Mouse (Mus musculus): ENCODE measurements around the gene Neurl2. TPM values are rescaled to one million over a fixed set of nuclear protein-coding genes. Genes with fewer than 3 reads are reported as not detected.
"Not testable (repeated sequence)": the region's sequence is repeated elsewhere in the genome, so short reads cannot be mapped to it uniquely, and the experiment has no call there.

The Neurl2 gene
- polyA plus RNA-seq, 1 experiment from 2014 or later = 5.4 TPM

DNA sequence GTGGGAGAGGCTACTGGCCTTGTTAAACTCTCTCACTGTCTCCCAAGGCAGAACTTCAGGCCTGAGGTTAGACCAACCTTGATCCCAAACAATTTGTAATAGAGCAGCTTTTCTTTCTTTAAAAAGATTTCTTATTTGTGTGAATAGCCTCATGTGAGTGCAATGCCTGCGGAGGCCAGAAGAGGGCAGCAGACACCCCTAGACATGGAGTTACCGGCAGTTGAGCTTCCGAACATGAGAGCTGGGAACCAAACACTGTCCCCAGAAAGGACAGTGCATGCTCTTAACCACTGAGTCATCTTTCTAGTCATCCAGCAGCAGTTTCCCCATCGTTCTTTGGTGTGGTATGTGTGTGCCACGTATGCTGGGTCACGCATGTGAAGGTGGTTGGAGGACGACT, 34.3 kb upstream of the Neurl2 start:
- H3K4me3 ChIP-seq = no peak overlapping the region
- H3K4me1 ChIP-seq (replicated peaks) = no peaks in the 10 kb centered on the region
- no peaks in the 10 kb centered on the region for H3K27me3 ChIP-seq
- H3K9ac ChIP-seq = no peak overlapping the region
- no peak overlapping the region for H3K4me2 ChIP-seq
- peak overlapping the region; percentile 46; the same call in 1 of the 2 replicates for H3K27ac ChIP-seq
- ATAC-seq (ENCODE audit: low FRiP score) = no peak
- 95% methylated on average over 7 of the region's 7 CpGs for WGBS
- H3K9me3 ChIP-seq = peaks cover 4% of the 10 kb centered on the region; the same call in 1 of the 2 replicates
- H3K36me3 ChIP-seq = no peaks in the 10 kb centered on the region

GRCm38 (mm10) chr2:164866741-164867551, 33.7 kb upstream of the Neurl2 start:
- no peak overlapping the region for H3K4me2 ChIP-seq
- no peaks in the 10 kb centered on the region for H3K36me3 ChIP-seq
- H3K4me3 ChIP-seq = no peak overlapping the region
- peak overlapping the region; percentile 46; the same call in 1 of the 2 replicates for H3K27ac ChIP-seq
- peaks cover 4% of the 10 kb centered on the region; the same call in 1 of the 2 replicates for H3K9me3 ChIP-seq
- WGBS = 68% methylated on average over 16 of the region's 16 CpGs
- H3K4me1 ChIP-seq (replicated peaks) = peaks cover 1% of the 10 kb centered on the region
- no peaks in the 10 kb centered on the region for H3K27me3 ChIP-seq
- no peak overlapping the region for H3K9ac ChIP-seq
- no peak for ATAC-seq (ENCODE audit: low FRiP score)

DNA sequence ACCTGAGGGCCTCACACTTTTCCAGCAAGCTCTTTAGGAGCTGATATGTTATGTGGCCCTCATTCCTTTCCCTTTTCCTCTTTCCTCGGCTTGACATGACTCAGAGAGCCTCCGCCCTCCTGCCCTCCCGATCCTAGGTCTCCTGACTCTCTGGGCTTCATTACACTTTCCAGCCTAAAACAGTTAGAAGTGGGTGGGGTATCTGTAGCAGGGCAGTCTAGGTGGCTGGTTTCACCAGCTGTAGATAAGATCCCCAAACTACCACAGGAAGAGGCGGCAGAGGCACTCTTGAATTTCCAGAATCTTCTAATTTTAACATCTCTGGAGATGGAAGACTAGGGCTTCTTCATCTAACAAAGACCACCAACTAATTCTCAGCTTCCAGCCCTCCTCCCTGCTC, 31.3 kb upstream of the Neurl2 start:
- no peak overlapping the region for H3K9ac ChIP-seq
- no peaks in the 10 kb centered on the region for H3K36me3 ChIP-seq
- ATAC-seq (ENCODE audit: low FRiP score) = no peak
- H3K4me3 ChIP-seq = no peak overlapping the region
- peaks cover 12% of the 10 kb centered on the region; the same call in 1 of the 2 replicates for H3K27me3 ChIP-seq
- WGBS = 81% methylated on average over 4 of the region's 4 CpGs
- H3K27ac ChIP-seq = no peak overlapping the region
- H3K9me3 ChIP-seq = peaks cover 4% of the 10 kb centered on the region; the same call in 1 of the 2 replicates
- no peak overlapping the region for H3K4me2 ChIP-seq
- H3K4me1 ChIP-seq (replicated peaks) = peaks cover 10% of the 10 kb centered on the region

DNA sequence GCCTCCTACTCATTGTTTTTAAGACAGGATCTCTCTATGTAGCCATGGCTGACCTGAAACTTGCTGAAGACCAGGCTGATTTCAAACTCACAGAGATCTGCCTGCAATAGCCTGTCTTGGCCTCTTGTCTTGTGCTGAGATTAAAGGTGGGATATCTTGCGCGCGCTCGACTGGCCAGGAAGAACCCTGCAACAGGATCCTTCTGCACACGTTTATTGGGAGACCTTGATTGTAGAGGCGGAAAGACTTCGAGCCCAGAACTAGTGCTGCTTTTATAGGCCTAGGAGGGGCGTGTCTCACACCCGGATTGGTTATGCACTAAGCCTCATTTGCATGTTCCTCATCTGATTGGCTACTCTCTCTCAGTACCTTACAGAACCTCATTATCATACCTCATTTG, 30.2 kb upstream of the Neurl2 start:
- WGBS = 91% methylated on average over 9 of the region's 9 CpGs
- not testable (repeated sequence) for H3K9ac ChIP-seq; H3K36me3 ChIP-seq; H3K4me3 ChIP-seq; H3K9me3 ChIP-seq; H3K27ac ChIP-seq; H3K4me2 ChIP-seq; ATAC-seq (ENCODE audit: low FRiP score)
- H3K27me3 ChIP-seq = peaks cover 22% of the 10 kb centered on the region
- peaks cover 10% of the 10 kb centered on the region for H3K4me1 ChIP-seq (replicated peaks)

GRCm38 (mm10) chr2:164862179-164862861, 29.1 kb upstream of the Neurl2 start:
- peak overlapping the region; percentile 60 for H3K27ac ChIP-seq
- no peak overlapping the region for H3K9ac ChIP-seq
- H3K4me3 ChIP-seq = no peak overlapping the region
- H3K4me2 ChIP-seq = no peak overlapping the region
- peaks cover 33% of the 10 kb centered on the region for H3K27me3 ChIP-seq
- no peaks in the 10 kb centered on the region for H3K9me3 ChIP-seq
- peaks cover 20% of the 10 kb centered on the region for H3K4me1 ChIP-seq (replicated peaks)
- no peaks in the 10 kb centered on the region for H3K36me3 ChIP-seq
- ATAC-seq (ENCODE audit: low FRiP score) = 0 out of 2 replicates have a peak, but pooled peaks have one; percentile 40
- WGBS = 48% methylated on average over 9 of the region's 9 CpGs

GRCm38 (mm10) chr2:164861094-164861493, 27.8 kb upstream of the Neurl2 start:
- H3K9ac ChIP-seq = no peak overlapping the region
- no peak for ATAC-seq (ENCODE audit: low FRiP score)
- H3K4me1 ChIP-seq (replicated peaks) = peaks cover 32% of the 10 kb centered on the region
- H3K27ac ChIP-seq = peak overlapping the region; percentile 62; the same call in 1 of the 2 replicates
- peaks cover 45% of the 10 kb centered on the region for H3K27me3 ChIP-seq
- H3K4me3 ChIP-seq = no peak overlapping the region
- no peaks in the 10 kb centered on the region for H3K9me3 ChIP-seq
- H3K36me3 ChIP-seq = no peaks in the 10 kb centered on the region
- H3K4me2 ChIP-seq = no peak overlapping the region
- WGBS = 75% methylated on average over 4 of the region's 4 CpGs

DNA sequence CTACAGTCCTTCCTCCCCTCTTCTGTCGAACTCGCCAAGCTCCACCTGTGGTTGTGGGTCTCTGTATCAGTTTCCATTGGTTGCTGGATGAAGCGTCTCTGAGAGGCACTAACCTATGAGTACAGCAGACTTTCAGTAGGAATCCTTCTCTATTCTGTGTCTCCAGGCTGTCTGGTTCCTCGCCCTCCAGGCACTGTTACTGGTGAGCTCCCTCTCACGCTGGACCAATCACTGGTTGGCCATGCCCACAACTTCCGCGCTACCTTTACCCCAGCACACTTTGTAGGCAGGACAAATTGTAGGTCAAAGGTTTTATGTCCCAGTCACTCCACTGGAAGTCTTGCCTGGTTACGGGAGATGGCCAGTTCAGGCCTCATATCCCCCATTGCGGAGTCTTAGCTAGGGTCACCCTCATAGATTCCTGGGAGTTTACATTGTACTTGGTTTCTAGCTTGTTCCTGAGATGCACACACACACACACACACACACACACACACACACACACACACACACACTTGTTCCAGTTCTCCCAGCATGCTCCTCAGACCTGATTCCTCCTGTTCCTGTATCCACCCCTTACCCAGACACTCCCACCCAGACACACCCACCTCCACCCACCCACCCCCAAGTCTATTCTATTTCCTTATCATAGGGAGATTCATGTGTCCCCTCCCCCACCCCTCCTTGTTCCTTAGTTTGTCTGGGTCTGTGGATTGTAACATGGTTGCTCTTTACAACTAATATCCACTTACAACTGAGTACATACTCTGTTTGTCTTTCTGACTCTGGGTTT, 26.6 kb upstream of the Neurl2 start:
- no peak overlapping the region for H3K9ac ChIP-seq
- no peaks in the 10 kb centered on the region for H3K9me3 ChIP-seq
- H3K36me3 ChIP-seq = no peaks in the 10 kb centered on the region
- H3K27me3 ChIP-seq = peaks cover 55% of the 10 kb centered on the region
- no peak overlapping the region for H3K4me2 ChIP-seq
- H3K27ac ChIP-seq = no peak overlapping the region
- H3K4me3 ChIP-seq = no peak overlapping the region
- peaks cover 32% of the 10 kb centered on the region for H3K4me1 ChIP-seq (replicated peaks)
- no peak for ATAC-seq (ENCODE audit: low FRiP score)
- 67% methylated on average over 9 of the region's 9 CpGs for WGBS

- H3K9ac ChIP-seq = no peak overlapping the region
- H3K4me2 ChIP-seq = no peak overlapping the region
- H3K27me3 ChIP-seq = peaks cover 59% of the 10 kb centered on the region
- H3K9me3 ChIP-seq = no peaks in the 10 kb centered on the region
- no peak overlapping the region for H3K27ac ChIP-seq
- no peak overlapping the region for H3K4me3 ChIP-seq
- H3K4me1 ChIP-seq (replicated peaks) = peaks cover 32% of the 10 kb centered on the region
- no peaks in the 10 kb centered on the region for H3K36me3 ChIP-seq
- no peak for ATAC-seq (ENCODE audit: low FRiP score)
- WGBS = 79% methylated on average over 2 of the region's 2 CpGs
Observed at GRCm38 (mm10) chr2:164859155-164859554, 25.9 kb upstream of the Neurl2 start.

DNA sequence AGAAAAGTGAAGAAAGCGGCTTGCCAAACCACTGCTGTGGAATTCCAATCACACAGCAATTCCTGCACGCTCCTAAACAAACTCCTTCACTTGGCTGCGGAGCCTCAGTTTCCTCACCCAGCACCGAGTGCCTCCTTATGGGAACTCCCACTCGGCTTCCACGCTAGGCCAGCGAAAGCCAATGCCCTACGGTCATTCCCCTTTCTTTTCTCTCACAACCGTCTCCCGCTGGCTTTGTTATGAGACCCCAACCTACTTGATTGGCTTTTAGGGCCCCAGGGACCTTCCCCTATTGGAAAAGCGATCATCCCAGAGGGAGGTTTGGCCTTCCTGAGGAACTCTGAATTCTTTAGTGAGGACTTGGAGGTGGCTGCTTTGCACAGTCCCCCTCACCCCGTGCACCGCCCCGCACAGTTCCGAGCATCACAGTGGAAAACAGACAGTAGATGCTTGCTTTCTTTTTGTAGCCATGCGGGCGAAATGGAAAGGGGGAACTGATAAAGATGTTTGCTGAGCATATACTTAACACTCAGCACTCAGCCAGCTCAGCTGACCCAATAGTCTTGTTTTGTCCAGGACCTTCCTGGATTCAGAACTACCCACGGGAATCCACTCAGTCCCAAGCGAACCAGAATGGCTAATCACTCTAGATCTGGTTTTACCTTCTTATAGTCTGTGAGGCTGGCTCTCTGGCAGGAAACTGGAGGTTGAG, 24.7 kb upstream of the Neurl2 start:
- peaks cover 59% of the 10 kb centered on the region for H3K27me3 ChIP-seq
- H3K4me2 ChIP-seq = peak overlapping the region; percentile 87
- WGBS = 2% methylated on average over 19 of the region's 19 CpGs
- peaks cover 32% of the 10 kb centered on the region for H3K4me1 ChIP-seq (replicated peaks)
- H3K9ac ChIP-seq = peak overlapping the region; percentile 63
- H3K4me3 ChIP-seq = peak overlapping the region; percentile 49
- H3K36me3 ChIP-seq = no peaks in the 10 kb centered on the region
- H3K27ac ChIP-seq = peak overlapping the region; percentile 58; the same call in 1 of the 2 replicates
- peak; percentile 34; the same call in 1 of the 2 replicates for ATAC-seq (ENCODE audit: low FRiP score)
- no peaks in the 10 kb centered on the region for H3K9me3 ChIP-seq

DNA sequence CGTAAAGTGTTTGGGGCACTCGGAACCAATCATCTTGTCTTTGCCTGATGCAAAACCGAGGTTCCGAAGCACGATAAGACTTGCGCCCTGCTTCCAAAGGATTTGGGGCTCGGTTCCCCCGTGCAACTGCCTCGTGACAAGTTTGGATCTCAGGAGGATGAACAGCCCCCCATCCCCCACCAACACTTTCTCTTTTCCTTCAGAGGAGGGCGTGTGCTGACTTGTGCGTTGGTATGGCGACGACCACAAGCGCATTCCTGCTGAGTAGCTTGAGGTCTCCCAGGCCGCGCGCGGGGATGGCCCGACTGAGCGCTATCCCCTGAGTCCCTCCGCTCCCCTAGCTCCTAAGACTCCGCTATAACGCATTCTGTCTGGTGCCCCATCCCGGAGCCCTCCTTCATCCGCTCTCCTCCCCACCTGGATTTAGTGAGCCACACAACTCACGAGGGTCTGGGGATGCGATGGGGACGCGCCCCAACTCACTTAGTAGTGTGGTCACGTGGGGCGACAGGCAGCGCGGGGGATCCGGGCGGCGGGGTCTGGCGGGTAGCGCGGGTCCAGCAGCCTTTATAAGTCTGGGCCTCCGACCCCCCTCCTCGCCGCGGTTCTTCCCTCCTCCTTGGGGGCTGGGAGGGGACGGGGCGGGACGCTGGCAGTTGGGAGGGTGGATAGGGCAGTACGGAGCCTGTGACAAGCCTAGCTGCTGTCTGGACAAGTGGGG, 24.0 kb upstream of the Neurl2 start, which contains the start of gene Pltp:
Pltp (minus strand) TSS at position 611 of the 721 bp plus-strand sequence.
- peak within 1 kb of the TSS; percentile 87 for H3K4me2 ChIP-seq
- WGBS = under 1% methylated on average over 44 of the region's 47 CpGs
- peaks cover 32% of the 10 kb centered on the region for H3K4me1 ChIP-seq (replicated peaks)
- peak; percentile 86 for ATAC-seq (ENCODE audit: low FRiP score)
- peak within 1 kb of the TSS; percentile 49 for H3K4me3 ChIP-seq
- H3K9ac ChIP-seq = peak within 1 kb of the TSS; percentile 63
- peaks cover 59% of the 10 kb centered on the region for H3K27me3 ChIP-seq
- no peaks in the 10 kb centered on the region for H3K36me3 ChIP-seq
- H3K27ac ChIP-seq = peak within 1 kb of the TSS; percentile 58
- H3K9me3 ChIP-seq = no peaks in the 10 kb centered on the region

Data from hindbrain, embryonic 13.5 days (tissue).